Mouse (Mus musculus) midbrain, embryonic 15.5 days (tissue): ENCODE data around the gene Naa50. TPM values are rescaled to one million over a fixed set of nuclear protein-coding genes. Genes with fewer than 3 reads are reported as not detected.

Experiments used
- ATAC-seq: fragments of 200-750 bp; cut with Nextera tagmentation; replicated peaks from 2 replicates; pipeline ENCODE4 v1.8.0; 2017; ENCODE audit warnings: moderate TSS enrichment
- H3K27ac ChIP-seq: fragments of 300-500 bp; sonication (generic); 2 replicates; pipeline ENCODE4 v1.5.1; 2015; ENCODE audit warnings: mild to moderate bottlenecking, inconsistent platforms
- H3K27me3 ChIP-seq: fragments of 300-500 bp; sonication (generic); replicated peaks from 2 replicates; pipeline ENCODE4 v1.6.1; 2015; ENCODE audit warnings: inconsistent platforms
- H3K36me3 ChIP-seq: fragments of 300-500 bp; sonication (generic); replicated peaks from 2 replicates; pipeline ENCODE4 v1.6.1; 2015; ENCODE audit warnings: inconsistent platforms
- H3K4me1 ChIP-seq: fragments of 300-500 bp; sonication (generic); 2 replicates; pipeline ENCODE4 v1.6.1; 2015; ENCODE audit warnings: inconsistent platforms
- H3K4me2 ChIP-seq: fragments of 300-500 bp; sonication (generic); 2 replicates; pipeline ENCODE4 v1.6.1; 2015; ENCODE audit warnings: inconsistent platforms, mild to moderate bottlenecking, moderate library complexity
- H3K4me3 ChIP-seq: fragments of 300-500 bp; sonication (generic); 2 replicates; pipeline ENCODE4 v1.5.1; 2015; ENCODE audit warnings: mild to moderate bottlenecking, inconsistent platforms
- H3K9ac ChIP-seq: fragments of 300-500 bp; sonication (generic); 2 replicates; pipeline ENCODE4 v1.6.1; 2015; ENCODE audit warnings: mild to moderate bottlenecking, inconsistent platforms
- H3K9me3 ChIP-seq: fragments of 300-500 bp; sonication (generic); 2 replicates; pipeline ENCODE4 v1.6.1; 2016; ENCODE audit warnings: inconsistent platforms
- WGBS: fragments of 180-500 bp; shearing (Covaris S2); methylation state at CpG from one replicate; pipeline ENCODE4 v1.1.7; 2015; ENCODE audit warnings: mixed read lengths; 5-methylcytosine and 5-hydroxymethylcytosine counted together
- polyA plus RNA-seq: library from polyadenylated mRNA; unstranded; fragments of >200 nt; fragmentation: Nextera tagmentation; extraction: Ambion mirVana; gene quantifications from 2 replicates; pipeline ENCODE4 v1.2.1, GENCODE M21; 2015

Naa50 gene
- polyA plus RNA-seq, 1 experiment from 2014 or later = 60.8 TPM

GRCm38 (mm10) chr16:44123786-44124185, 15.8 kb upstream of the Naa50 start:
- H3K9ac ChIP-seq = no peak overlapping the region
- no peaks in the 10 kb centered on the region for H3K36me3 ChIP-seq
- WGBS = 92% methylated on average over 2 of the region's 2 CpGs
- H3K27me3 ChIP-seq = no peaks in the 10 kb centered on the region
- no peak overlapping the region for H3K4me2 ChIP-seq
- no peak overlapping the region for H3K27ac ChIP-seq
- H3K9me3 ChIP-seq = no peaks in the 10 kb centered on the region
- H3K4me1 ChIP-seq = no peaks in the 10 kb centered on the region
- ATAC-seq = no peak
- H3K4me3 ChIP-seq = no peak overlapping the region

- 93% methylated on average over 1 of the region's 1 CpGs for WGBS
- Histone ChIP-seq H3K36me3 (no peaks in the 10 kb centered on the region), H3K9me3 (no peaks in the 10 kb centered on the region)
These were observed 14.9 kb upstream of the Naa50 start for GRCm38 (mm10) chr16:44124713-44125112.

GRCm38 (mm10) chr16:44125436-44125835, 14.2 kb upstream of the Naa50 start:
- no peak overlapping the region for H3K4me3 ChIP-seq
- no peaks in the 10 kb centered on the region for H3K4me1 ChIP-seq
- H3K4me2 ChIP-seq = no peak overlapping the region
- no peaks in the 10 kb centered on the region for H3K36me3 ChIP-seq
- no peak overlapping the region for H3K27ac ChIP-seq
- H3K9ac ChIP-seq = no peak overlapping the region
- WGBS = 93% methylated on average over 2 of the region's 2 CpGs
- no peak for ATAC-seq
- H3K9me3 ChIP-seq = no peaks in the 10 kb centered on the region
- H3K27me3 ChIP-seq = no peaks in the 10 kb centered on the region

More at GRCm38 (mm10) chr16:44124713-44125112, 14.9 kb upstream of the Naa50 start:
- Histone ChIP-seq H3K27ac (no peak overlapping the region), H3K4me3 (no peak overlapping the region), H3K4me2 (no peak overlapping the region), H3K4me1 (no peaks in the 10 kb centered on the region), H3K9ac (no peak overlapping the region), H3K27me3 (no peaks in the 10 kb centered on the region)
- no peak for ATAC-seq

- H3K27ac ChIP-seq = no peak overlapping the region
- H3K9ac ChIP-seq = no peak overlapping the region
- H3K4me1 ChIP-seq = no peaks in the 10 kb centered on the region
- 75% methylated on average over 4 of the region's 4 CpGs for WGBS
- H3K4me3 ChIP-seq = no peak overlapping the region
- no peaks in the 10 kb centered on the region for H3K36me3 ChIP-seq
- no peak overlapping the region for H3K4me2 ChIP-seq
- ATAC-seq = no peak
- H3K27me3 ChIP-seq = no peaks in the 10 kb centered on the region
- no peaks in the 10 kb centered on the region for H3K9me3 ChIP-seq
These were observed 13.2 kb upstream of the Naa50 start for GRCm38 (mm10) chr16:44126437-44126836.

- no peak overlapping the region for H3K4me3 ChIP-seq
- H3K9me3 ChIP-seq = no peaks in the 10 kb centered on the region
- no peak for ATAC-seq
- peaks cover 10% of the 10 kb centered on the region; the same call in 1 of the 2 replicates for H3K4me1 ChIP-seq
- H3K27ac ChIP-seq = no peak overlapping the region
- H3K27me3 ChIP-seq = no peaks in the 10 kb centered on the region
- 90% methylated on average over 4 of the region's 4 CpGs for WGBS
- H3K36me3 ChIP-seq = no peaks in the 10 kb centered on the region
- no peak overlapping the region for H3K4me2 ChIP-seq
- no peak overlapping the region for H3K9ac ChIP-seq
These were observed 7.3 kb upstream of the Naa50 start for GRCm38 (mm10) chr16:44132300-44132699.

GRCm38 (mm10) chr16:44133187-44133586, 6.4 kb upstream of the Naa50 start:
- WGBS = 91% methylated on average over 3 of the region's 3 CpGs
- no peak for ATAC-seq
- no peak overlapping the region for H3K4me2 ChIP-seq

GRCm38 (mm10) chr16:44136511-44137021, 3.1 kb upstream of the Naa50 start:
- Histone ChIP-seq H3K9me3 (no peaks in the 10 kb centered on the region), H3K4me1 (peaks cover 26% of the 10 kb centered on the region), H3K27ac (no peak overlapping the region), H3K9ac (no peak overlapping the region), H3K4me2 (no peak overlapping the region), H3K27me3 (no peaks in the 10 kb centered on the region), H3K4me3 (no peak overlapping the region), H3K36me3 (no peaks in the 10 kb centered on the region)
- 90% methylated on average over 6 of the region's 6 CpGs for WGBS
- no peak for ATAC-seq

More at GRCm38 (mm10) chr16:44133187-44133586, 6.4 kb upstream of the Naa50 start:
- no peak overlapping the region for H3K27ac ChIP-seq
- no peaks in the 10 kb centered on the region for H3K36me3 ChIP-seq
- no peaks in the 10 kb centered on the region for H3K27me3 ChIP-seq
- H3K9ac ChIP-seq = no peak overlapping the region
- H3K4me3 ChIP-seq = no peak overlapping the region
- H3K4me1 ChIP-seq = peaks cover 18% of the 10 kb centered on the region
- no peaks in the 10 kb centered on the region for H3K9me3 ChIP-seq

GRCm38 (mm10) chr16:44138377-44138978, 1.2 kb upstream of the Naa50 start:
- peak overlapping the region; percentile 98 for H3K27ac ChIP-seq
- no peaks in the 10 kb centered on the region for H3K36me3 ChIP-seq
- under 1% methylated on average over 24 of the region's 24 CpGs for WGBS
- no peaks in the 10 kb centered on the region for H3K27me3 ChIP-seq
- H3K4me2 ChIP-seq = peak overlapping the region; percentile 80
- H3K9me3 ChIP-seq = no peaks in the 10 kb centered on the region
- peak; percentile 12 for ATAC-seq
- H3K4me1 ChIP-seq = peaks cover 29% of the 10 kb centered on the region
- peak overlapping the region; percentile 91 for H3K9ac ChIP-seq
- peak overlapping the region; percentile 78 for H3K4me3 ChIP-seq

GRCm38 (mm10) chr16:44138979-44139535, 573 bp upstream of the Naa50 start:
- under 1% methylated on average over 25 of the region's 25 CpGs for WGBS
- no peaks in the 10 kb centered on the region for H3K9me3 ChIP-seq
- H3K4me3 ChIP-seq = peak overlapping the region; percentile 78
- peak overlapping the region; percentile 91 for H3K9ac ChIP-seq
- H3K4me2 ChIP-seq = peak overlapping the region; percentile 80
- peaks cover 29% of the 10 kb centered on the region for H3K4me1 ChIP-seq
- peak; percentile 92 for ATAC-seq
- peak overlapping the region; percentile 98 for H3K27ac ChIP-seq
- H3K27me3 ChIP-seq = no peaks in the 10 kb centered on the region
- no peaks in the 10 kb centered on the region for H3K36me3 ChIP-seq

- H3K4me1 ChIP-seq = peaks cover 29% of the 10 kb centered on the region
- H3K4me3 ChIP-seq = peak overlapping the region; percentile 78
- H3K9me3 ChIP-seq = no peaks in the 10 kb centered on the region
- WGBS = under 1% methylated on average over 43 of the region's 44 CpGs
- H3K9ac ChIP-seq = peak overlapping the region; percentile 73
- H3K4me2 ChIP-seq = peak overlapping the region; percentile 76
- ATAC-seq = peak; percentile 44
- no peaks in the 10 kb centered on the region for H3K36me3 ChIP-seq
- H3K27me3 ChIP-seq = no peaks in the 10 kb centered on the region
- peak overlapping the region; percentile 98 for H3K27ac ChIP-seq
These were observed 657 bp downstream of the Naa50 start for GRCm38 (mm10) chr16:44140186-44140787.

- Histone ChIP-seq H3K27ac (no peak overlapping the region), H3K27me3 (no peaks in the 10 kb centered on the region), H3K36me3 (no peaks in the 10 kb centered on the region), H3K4me1 (peaks cover 24% of the 10 kb centered on the region), H3K4me2 (peak overlapping the region; percentile 1; the same call in 1 of the 2 replicates), H3K4me3 (no peak overlapping the region), H3K9ac (no peak overlapping the region), H3K9me3 (no peaks in the 10 kb centered on the region)
- WGBS = 46% methylated on average over 6 of the region's 6 CpGs
- ATAC-seq = no peak
These were observed 1.9 kb downstream of the Naa50 start for GRCm38 (mm10) chr16:44141483-44141882.

- no peak for ATAC-seq
- WGBS = 96% methylated on average over 1 of the region's 1 CpGs
- Histone ChIP-seq H3K4me1 (no peaks in the 10 kb centered on the region), H3K36me3 (no peaks in the 10 kb centered on the region), H3K9me3 (no peaks in the 10 kb centered on the region), H3K27me3 (no peaks in the 10 kb centered on the region), H3K27ac (no peak overlapping the region), H3K4me2 (no peak overlapping the region), H3K4me3 (no peak overlapping the region), H3K9ac (no peak overlapping the region)
These were observed 9.6 kb downstream of the Naa50 start for GRCm38 (mm10) chr16:44149002-44149767.
